10 mouse cellular contexts compared by ENCODE assay signal in the genomic region with DNA sequence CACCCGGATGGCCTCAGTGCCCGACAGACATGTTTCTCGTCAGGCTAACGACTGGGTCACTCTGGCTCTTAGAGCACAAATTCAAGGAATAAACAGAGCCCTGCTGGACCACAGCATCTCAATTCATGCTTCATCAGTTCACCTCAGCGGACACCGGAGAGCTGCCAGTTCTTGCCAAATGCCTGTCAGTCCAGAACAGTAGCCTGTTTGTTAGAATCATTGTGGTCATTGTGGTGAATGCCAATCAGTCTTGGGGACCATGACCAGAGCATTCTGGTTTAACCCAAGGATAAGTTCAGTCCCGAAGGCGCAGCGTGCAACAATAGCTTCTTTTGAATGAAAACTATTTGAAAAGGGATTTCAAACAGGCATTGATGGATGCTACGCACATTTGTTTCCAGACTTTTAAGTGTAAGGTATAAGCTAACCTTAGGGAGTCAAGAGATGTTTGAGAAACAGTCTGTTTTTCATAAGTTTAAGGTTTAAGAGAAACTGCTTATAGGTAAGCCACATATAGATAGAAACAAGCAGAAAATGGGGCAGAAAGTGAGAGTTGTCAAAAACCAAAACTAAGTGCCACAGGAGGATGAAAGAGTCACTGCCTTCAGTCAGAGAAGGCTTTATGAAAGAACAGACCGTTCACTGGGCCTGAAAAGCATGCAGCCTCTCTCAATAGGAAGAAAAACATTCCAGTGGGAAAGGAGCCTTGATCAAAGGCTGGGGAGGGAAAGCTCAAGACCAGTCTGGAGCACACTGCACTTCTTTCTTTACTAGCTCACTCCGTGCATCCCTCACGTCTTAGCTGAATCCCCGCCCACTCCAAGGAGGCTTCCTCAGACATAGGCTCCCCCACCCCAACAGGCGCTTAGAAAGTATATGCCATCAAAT. TPM values are rescaled to one million over a fixed set of nuclear protein-coding genes. Genes with fewer than 3 reads are reported as not detected.
DNase-seq lines count a peak whose midpoint lies in the region; ATAC-seq and TF ChIP-seq lines count a peak whose summit lies in the region.
"Had no signal": no experiment of that assay in that cellular context is flagged by ENCODE, and none has a peak within 500 bp of the region (broad histone marks: within the 10 kb centered on the region; RNA-seq: fewer than 3 reads in every experiment).

No protein-coding gene starts in this region.

- H3K27ac ChIP-seq in forebrain, embryonic 14.5 days (ENCODE audit: low read depth, low read length): peak overlapping the region; percentile 76
- H3K27ac ChIP-seq in limb, embryonic 15.5 days: peak overlapping the region; percentile 57; the same call in 1 of the 2 replicates
- no peak overlapping the region for H3K27ac ChIP-seq in kidney, embryonic 16.5 days (ENCODE audit: low read length)

- no peak overlapping the region for H3K9ac ChIP-seq in forebrain, embryonic 14.5 days (ENCODE audit: low read length)
- no peak overlapping the region for H3K9ac ChIP-seq in limb, embryonic 15.5 days
- no peak overlapping the region for H3K9ac ChIP-seq in kidney, embryonic 16.5 days (replicated peaks; ENCODE audit: low read length)

- peaks cover 14% of the 10 kb centered on the region for H3K4me1 ChIP-seq in forebrain, embryonic 14.5 days (ENCODE audit: control insufficient read depth, insufficient read depth, low read length)
- H3K4me1 ChIP-seq in limb, embryonic 15.5 days: peaks cover 14% of the 10 kb centered on the region
- 0 out of 2 replicates have a peak, but pooled peaks cover 8% of the 10 kb centered on the region for H3K4me1 ChIP-seq in kidney, embryonic 16.5 days (ENCODE audit: insufficient read depth, low read length)

- peak overlapping the region; percentile 24; the same call in 1 of the 2 replicates for H3K4me2 ChIP-seq in forebrain, embryonic 14.5 days (ENCODE audit: low read length)
- H3K4me2 ChIP-seq in limb, embryonic 15.5 days: no peak overlapping the region
- no peak overlapping the region for H3K4me2 ChIP-seq in kidney, embryonic 16.5 days (replicated peaks; ENCODE audit: low read depth, low read length)

- CTCF ChIA-PET in Patski (lab: Charles Lee): interaction anchor here (1.0 to 2.7 kb wide), 5 partner anchors 22 to 179 kb away, joined by 3 to 7 read pairs (median 4); partner anchors contain the start of gene 1700013F07Rik

- DNase-seq in 416B (ENCODE audit: low read depth): peak; percentile 52
- DNase-seq in Patski (ENCODE audit: low read depth, low spot score): peak; percentile 38
- peak; percentile 86 for DNase-seq in forebrain, embryonic 14.5 days (ENCODE audit: low spot score)
- no peak for DNase-seq in urinary bladder, postnatal 4 days (ENCODE audit: low spot score in 2 of 2)
- no peak for DNase-seq in urinary bladder, postnatal 25 days (ENCODE audit: low spot score)
- DNase-seq in kidney, adult 8-10 months: no peak
- DNase-seq: heart, postnatal 14 days had no signal

- in situ Hi-C loops in Patski (cut with MboI; ENCODE audit: low pct_unique_long_range_greater_than_20kb): no loop called here

- no peaks in the 10 kb centered on the region for H3K27me3 ChIP-seq in Patski
- H3K27me3 ChIP-seq in forebrain, embryonic 14.5 days (replicated peaks; ENCODE audit: control insufficient read depth, insufficient read depth, low read length): no peaks in the 10 kb centered on the region
- no peaks in the 10 kb centered on the region for H3K27me3 ChIP-seq in limb, embryonic 15.5 days
- no peaks in the 10 kb centered on the region for H3K27me3 ChIP-seq in kidney, embryonic 16.5 days (ENCODE audit: insufficient read depth, low read length)

- TF ChIP-seq CTCF in Patski (IDR thresholded peaks at IDR 0.05): no peak

- ATAC-seq in Patski: no peak
- ATAC-seq in forebrain, embryonic 14.5 days: peak; percentile 42
- no peak for ATAC-seq in limb, embryonic 15.5 days (ENCODE audit: insufficient number of reproducible peaks, low FRiP score, low TSS enrichment, low read depth)
- no peak for ATAC-seq in kidney, embryonic 16.5 days (ENCODE audit: low FRiP score, low TSS enrichment)

- H3K9me3 ChIP-seq in forebrain, embryonic 14.5 days (replicated peaks; ENCODE audit: control insufficient read depth, low read length): no peaks in the 10 kb centered on the region
- no peaks in the 10 kb centered on the region for H3K9me3 ChIP-seq in limb, embryonic 15.5 days
- no peaks in the 10 kb centered on the region for H3K9me3 ChIP-seq in kidney, embryonic 16.5 days (ENCODE audit: low read length)

- H3K36me3 ChIP-seq in forebrain, embryonic 14.5 days (ENCODE audit: control insufficient read depth, insufficient read depth, low read length): no peaks in the 10 kb centered on the region
- no peaks in the 10 kb centered on the region for H3K36me3 ChIP-seq in limb, embryonic 15.5 days
- no peaks in the 10 kb centered on the region for H3K36me3 ChIP-seq in kidney, embryonic 16.5 days (ENCODE audit: insufficient read depth, low read length)

- no peak overlapping the region for H3K4me3 ChIP-seq in forebrain, embryonic 14.5 days (ENCODE audit: low read depth, low read length)
- no peak overlapping the region for H3K4me3 ChIP-seq in limb, embryonic 15.5 days
- no peak overlapping the region for H3K4me3 ChIP-seq in kidney, embryonic 16.5 days (ENCODE audit: low read length)

- WGBS in forebrain, embryonic 14.5 days: 4% methylated on average over 15 of the region's 15 CpGs
- 58% methylated on average over 15 of the region's 15 CpGs for WGBS in limb, embryonic 15.5 days
- WGBS in kidney, embryonic 16.5 days: 60% methylated on average over 15 of the region's 15 CpGs

- POLR2A ChIA-PET in Patski (lab: Charles Lee): no interaction called here

RNA-seq across cellular contexts. Expression of gene Taf13, which starts 3.3 kb away (rescaled TPM):
- 44.7 TPM for polyA plus RNA-seq in Patski (2021)
- 51.8 and 54.1 TPM in 2 replicates for polyA plus RNA-seq in forebrain, embryonic 14.5 days (2014; fragmentation: Nextera tagmentation; extraction: Ambion mirVana)
- 48.7 and 53.5 TPM in 2 replicates for polyA plus RNA-seq in limb, embryonic 15.5 days (2015; fragmentation: Nextera tagmentation; extraction: Ambion mirVana)
- polyA plus RNA-seq in kidney, embryonic 16.5 days (2015; fragmentation: Nextera tagmentation; extraction: Ambion mirVana): 34.0 and 35.6 TPM in 2 replicates

RNA-seq across cellular contexts. Expression of gene Tmem167b, which starts 6.0 kb away (rescaled TPM):
- polyA plus RNA-seq in Patski (2021): 82.3 TPM
- polyA plus RNA-seq in forebrain, embryonic 14.5 days (2014; fragmentation: Nextera tagmentation; extraction: Ambion mirVana): 56.3 and 62.0 TPM in 2 replicates
- 52.2 and 53.4 TPM in 2 replicates for polyA plus RNA-seq in limb, embryonic 15.5 days (2015; fragmentation: Nextera tagmentation; extraction: Ambion mirVana)
- 38.0 and 38.4 TPM in 2 replicates for polyA plus RNA-seq in kidney, embryonic 16.5 days (2015; fragmentation: Nextera tagmentation; extraction: Ambion mirVana)

RNA-seq across cellular contexts. Expression of gene Wdr47, which starts 22.8 kb away (rescaled TPM):
- polyA plus RNA-seq in Patski (2021): 25.7 TPM
- polyA plus RNA-seq in forebrain, embryonic 14.5 days (2014; fragmentation: Nextera tagmentation; extraction: Ambion mirVana): 87.8 and 112 TPM in 2 replicates
- 15.8 and 18.1 TPM in 2 replicates for polyA plus RNA-seq in limb, embryonic 15.5 days (2015; fragmentation: Nextera tagmentation; extraction: Ambion mirVana)
- 8.9 and 10.6 TPM in 2 replicates for polyA plus RNA-seq in kidney, embryonic 16.5 days (2015; fragmentation: Nextera tagmentation; extraction: Ambion mirVana)

RNA-seq across cellular contexts. Expression of gene 5330417C22Rik, which starts 31.9 kb away (rescaled TPM):
- polyA plus RNA-seq in Patski (2021): 0.17 TPM
- 8.7 and 12.2 TPM in 2 replicates for polyA plus RNA-seq in forebrain, embryonic 14.5 days (2014; fragmentation: Nextera tagmentation; extraction: Ambion mirVana)
- polyA plus RNA-seq in limb, embryonic 15.5 days (2015; fragmentation: Nextera tagmentation; extraction: Ambion mirVana): 0.63 and 0.77 TPM in 2 replicates
- 1.4 TPM in 2 replicates for polyA plus RNA-seq in kidney, embryonic 16.5 days (2015; fragmentation: Nextera tagmentation; extraction: Ambion mirVana)

RNA-seq across cellular contexts. Expression of gene 1700013F07Rik, which starts 34.3 kb away (rescaled TPM):
- polyA plus RNA-seq in Patski (2021): 3.6 TPM
- polyA plus RNA-seq in forebrain, embryonic 14.5 days (2014; fragmentation: Nextera tagmentation; extraction: Ambion mirVana): 1.3 and 2.0 TPM in 2 replicates
- 0.26 TPM in 1 of 2 replicates, not detected in the other for polyA plus RNA-seq in limb, embryonic 15.5 days (2015; fragmentation: Nextera tagmentation; extraction: Ambion mirVana)
- polyA plus RNA-seq in kidney, embryonic 16.5 days (2015; fragmentation: Nextera tagmentation; extraction: Ambion mirVana): 0.37 and 0.41 TPM in 2 replicates
- polyA plus RNA-seq: limb, embryonic 11.5 days had no signal

Comparison
In these comparisons a context has a peak if more than half of its experiments do, and no peak if none do; other contexts are left out.
1. DNase-seq: peak in 416B (single experiment), Patski (single experiment) and forebrain, embryonic 14.5 days (single experiment); none in urinary bladder, postnatal 4 days (0 of 2), urinary bladder, postnatal 25 days (single experiment) and kidney, adult 8-10 months (0 of 2).